Mouse (Mus musculus) E14TG2a.4 (cell line): Measurements from ENCODE around the gene Ifrd1.

ENCODE experiments used
- H3K27me3 ChIP-seq: 2 replicates; pipeline ENCODE4 v1.6.1; 2014; ENCODE audit warnings: low read length, control low read depth; ENCODE audit not compliant: insufficient read depth
- H3K36me3 ChIP-seq: 2 replicates; pipeline ENCODE4 v1.6.1; 2014; ENCODE audit warnings: low read length, control low read depth; ENCODE audit not compliant: insufficient read depth
- H3K4me1 ChIP-seq: replicated peaks from 2 replicates; pipeline ENCODE4 v1.6.1; 2014; ENCODE audit warnings: low read depth, low read length, control low read depth
- H3K4me3 ChIP-seq: replicated peaks from 2 replicates; pipeline ENCODE4 v1.5.1; 2014; ENCODE audit warnings: mild to moderate bottlenecking, low read length
- H3K9me3 ChIP-seq: 2 replicates; pipeline ENCODE4 v1.6.1; 2014; ENCODE audit warnings: low read length, control low read depth
- CTCF ChIP-seq: conservative IDR thresholded peaks from 2 replicates; pipeline ENCODE4 v1.5.1; 2014; ENCODE audit warnings: low read length
- NANOG ChIP-seq: IDR thresholded peaks from 2 replicates; pipeline ENCODE4 v1.6.1; 2014; ENCODE audit warnings: borderline replicate concordance, low read length, mixed read lengths
- POU5F1 ChIP-seq: IDR thresholded peaks from 2 replicates; pipeline ENCODE4 v1.6.1; 2014; ENCODE audit warnings: low read length, borderline replicate concordance

Ifrd1 gene

GRCm38 (mm10) chr12:40248454-40249180 is at the start of gene Ifrd1:
Gene Ifrd1, minus strand, starts transcription at chr12:40248504.
- peaks cover 35% of the 10 kb centered on the region for H3K4me1 ChIP-seq
- no peak within 1 kb of the TSS for H3K4me3 ChIP-seq
- no peaks in the 10 kb centered on the region for H3K36me3 ChIP-seq
- TF ChIP-seq NANOG (no peak), POU5F1 (no peak), CTCF (no peak)
- no peaks in the 10 kb centered on the region for H3K27me3 ChIP-seq
- H3K9me3 ChIP-seq, result 0 out of 2 replicates have a peak, but pooled peaks cover 9% of the 10 kb centered on the region

DNA sequence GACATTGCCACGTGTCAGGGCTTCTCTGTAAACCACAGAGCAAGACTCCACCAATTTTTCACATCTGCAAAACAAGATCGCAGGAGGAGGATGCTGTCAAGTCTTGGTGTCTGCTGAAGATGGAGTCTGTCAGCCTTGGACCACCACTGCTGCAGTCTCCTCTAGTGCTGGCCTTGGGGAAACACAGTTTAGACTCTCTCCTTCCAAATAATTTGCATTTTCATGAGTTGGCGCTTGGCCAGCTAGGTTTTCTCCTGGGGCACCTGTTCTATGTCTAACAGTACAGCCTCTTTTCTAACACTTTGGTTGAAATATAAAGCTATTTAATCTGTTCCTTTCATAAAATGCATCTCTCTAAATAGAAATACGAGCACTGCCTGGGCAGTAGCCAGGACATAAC is 38.2 kb upstream of the Ifrd1 start:
- Histone ChIP-seq H3K4me1 (peaks cover 5% of the 10 kb centered on the region), H3K4me3 (no peak overlapping the region), H3K36me3 (no peaks in the 10 kb centered on the region), H3K27me3 (no peaks in the 10 kb centered on the region), H3K9me3 (peaks cover 46% of the 10 kb centered on the region)
- TF ChIP-seq CTCF (no peak), NANOG (no peak), POU5F1 (no peak)

DNA sequence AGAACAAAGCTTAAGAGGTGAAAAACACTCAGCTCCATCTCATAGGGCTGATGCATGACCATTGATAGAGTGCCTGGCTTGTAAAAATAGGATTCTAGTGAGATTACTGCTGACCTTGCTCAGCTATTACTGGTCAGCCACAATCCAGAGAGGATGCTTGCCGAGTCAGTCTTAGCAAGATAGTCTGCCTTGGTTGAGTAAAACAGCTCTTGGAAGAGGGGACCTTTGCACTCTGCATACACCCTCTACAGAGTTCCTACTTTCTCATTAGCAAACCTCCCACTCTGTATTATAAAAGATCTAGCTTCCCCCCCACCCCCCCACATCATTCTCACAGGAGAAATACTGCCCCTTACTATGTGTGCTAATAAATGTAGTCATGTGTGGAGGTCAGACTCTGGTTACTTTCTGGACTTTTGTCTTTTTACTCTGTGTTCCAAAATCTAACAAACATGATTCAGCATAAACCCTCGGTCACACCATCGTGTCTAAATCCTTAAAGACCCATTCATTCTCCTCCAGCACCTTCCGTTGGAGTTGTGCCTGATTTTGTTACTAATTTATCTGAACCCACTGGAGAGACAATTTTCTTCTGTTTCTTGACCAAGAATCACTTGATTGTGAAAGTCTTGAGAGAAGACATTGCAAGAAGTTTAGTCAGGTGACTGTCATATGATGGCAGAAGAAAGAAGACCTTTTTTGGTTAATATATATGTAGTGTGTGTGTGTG is 32.5 kb upstream of the Ifrd1 start:
- TF ChIP-seq POU5F1 (no peak), NANOG (no peak), CTCF (no peak)
- Histone ChIP-seq H3K36me3 (no peaks in the 10 kb centered on the region), H3K4me1 (peaks cover 33% of the 10 kb centered on the region), H3K9me3 (no peaks in the 10 kb centered on the region), H3K27me3 (no peaks in the 10 kb centered on the region), H3K4me3 (no peak overlapping the region)

- Histone ChIP-seq H3K27me3 (no peaks in the 10 kb centered on the region), H3K36me3 (no peaks in the 10 kb centered on the region), H3K9me3 (no peaks in the 10 kb centered on the region), H3K4me3 (no peak overlapping the region), H3K4me1 (peaks cover 33% of the 10 kb centered on the region)
- TF ChIP-seq POU5F1, result no peak
- no peak for TF ChIP-seq NANOG
These were observed 29.3 kb upstream of the Ifrd1 start for GRCm38 (mm10) chr12:40277581-40277980.

- no peaks in the 10 kb centered on the region for H3K27me3 ChIP-seq
- peaks cover 17% of the 10 kb centered on the region for H3K4me1 ChIP-seq
- no peaks in the 10 kb centered on the region for H3K36me3 ChIP-seq
- H3K4me3 ChIP-seq, result no peak overlapping the region
- TF ChIP-seq POU5F1 (no peak), NANOG (no peak), CTCF (no peak)
- H3K9me3 ChIP-seq, result no peaks in the 10 kb centered on the region
These were observed 26.6 kb upstream of the Ifrd1 start for GRCm38 (mm10) chr12:40274931-40275330.

DNA sequence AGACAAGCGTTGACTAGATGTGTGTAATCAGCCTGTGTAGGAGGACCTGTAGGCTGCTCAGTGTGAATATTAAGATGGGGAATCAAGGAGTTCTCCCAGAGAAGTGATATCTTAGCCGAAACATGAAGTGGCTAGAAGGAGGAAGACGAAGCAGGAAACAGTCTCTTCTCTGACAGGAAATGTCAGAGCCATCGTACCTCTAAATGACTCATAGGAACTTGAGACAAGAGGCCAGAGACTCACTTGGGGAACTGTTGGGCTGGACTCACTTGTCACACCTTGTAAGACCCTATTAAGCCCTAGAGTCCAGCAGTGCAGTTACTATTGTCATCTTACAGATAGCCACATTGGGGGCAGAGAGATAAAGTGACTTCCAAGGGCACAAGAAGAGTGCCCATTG is 25.0 kb upstream of the Ifrd1 start:
- no peak for TF ChIP-seq NANOG
- no peak for TF ChIP-seq CTCF
- TF ChIP-seq POU5F1, result no peak
- no peaks in the 10 kb centered on the region for H3K9me3 ChIP-seq
- no peaks in the 10 kb centered on the region for H3K36me3 ChIP-seq
- H3K27me3 ChIP-seq, result no peaks in the 10 kb centered on the region
- no peak overlapping the region for H3K4me3 ChIP-seq
- H3K4me1 ChIP-seq, result peaks cover 4% of the 10 kb centered on the region; the same call in 1 of the 2 replicates

DNA sequence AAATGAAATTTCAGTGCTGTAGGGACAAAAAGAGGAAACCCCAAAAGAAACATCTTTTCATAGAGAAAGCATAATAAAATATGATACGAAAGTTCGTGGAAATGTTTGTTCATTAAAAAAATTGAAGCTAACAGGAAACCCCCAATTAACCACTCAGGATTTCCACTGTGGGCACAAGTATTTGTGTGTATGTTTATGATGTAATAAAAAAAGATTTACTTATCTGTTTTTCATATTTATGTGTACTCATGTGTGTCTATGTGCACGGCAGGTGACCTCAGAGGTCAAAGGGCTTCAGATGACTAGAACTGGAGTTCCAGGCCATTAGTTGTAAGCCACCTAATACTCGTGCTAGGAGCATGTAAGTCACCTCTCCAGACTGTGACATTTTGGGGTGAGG is 24.4 kb upstream of the Ifrd1 start:
- H3K4me1 ChIP-seq, result no peaks in the 10 kb centered on the region
- no peaks in the 10 kb centered on the region for H3K36me3 ChIP-seq
- no peaks in the 10 kb centered on the region for H3K27me3 ChIP-seq
- TF ChIP-seq CTCF, result no peak
- TF ChIP-seq NANOG, result no peak
- no peak for TF ChIP-seq POU5F1
- no peaks in the 10 kb centered on the region for H3K9me3 ChIP-seq
- no peak overlapping the region for H3K4me3 ChIP-seq

DNA sequence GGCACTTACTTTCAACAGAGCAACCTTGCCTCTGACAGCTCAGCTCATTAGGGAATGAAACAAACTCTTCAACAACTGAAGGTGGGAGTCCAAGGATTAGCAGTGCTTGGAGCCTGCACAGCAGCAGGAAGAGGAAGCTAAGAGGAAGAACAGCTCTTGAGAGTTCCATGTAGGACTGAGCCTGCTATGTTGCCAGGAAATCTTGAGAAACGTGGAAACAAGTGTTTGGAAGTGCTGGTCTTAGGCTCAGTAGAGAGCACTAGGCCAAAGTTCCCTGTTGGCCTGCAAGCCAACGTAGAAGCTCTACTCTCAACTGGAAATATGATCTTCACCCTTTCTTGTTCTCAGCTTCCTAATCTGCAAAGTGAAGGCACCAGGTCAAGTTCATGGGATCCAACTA is 20.0 kb upstream of the Ifrd1 start:
- TF ChIP-seq CTCF (no peak), POU5F1 (no peak), NANOG (no peak)
- Histone ChIP-seq H3K27me3 (no peaks in the 10 kb centered on the region), H3K36me3 (no peaks in the 10 kb centered on the region), H3K9me3 (no peaks in the 10 kb centered on the region), H3K4me1 (no peaks in the 10 kb centered on the region), H3K4me3 (no peak overlapping the region)

DNA sequence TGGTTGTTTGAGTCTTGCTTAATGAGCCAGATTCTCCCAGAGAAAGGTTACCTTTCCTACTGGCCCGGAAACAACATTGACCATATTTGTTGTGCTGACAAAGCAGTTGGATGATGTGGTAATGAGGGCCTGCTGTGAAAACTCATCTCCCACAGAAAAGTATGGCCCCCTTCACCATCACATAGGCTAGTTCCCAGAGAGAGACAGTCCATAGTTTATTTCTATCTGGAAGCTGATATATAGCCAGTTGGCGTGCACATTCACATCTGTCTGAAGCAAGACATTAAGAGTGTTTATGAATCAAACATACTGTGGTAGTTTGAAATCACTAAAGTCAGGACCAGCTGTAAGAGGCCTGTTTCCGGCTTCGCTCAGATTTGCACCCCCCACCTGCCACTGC is 15.4 kb upstream of the Ifrd1 start:
- Histone ChIP-seq H3K4me3 (no peak overlapping the region), H3K4me1 (peaks cover 9% of the 10 kb centered on the region), H3K9me3 (no peaks in the 10 kb centered on the region), H3K36me3 (no peaks in the 10 kb centered on the region), H3K27me3 (no peaks in the 10 kb centered on the region)
- TF ChIP-seq POU5F1, result no peak
- no peak for TF ChIP-seq NANOG
- TF ChIP-seq CTCF, result no peak
